Mouse (Mus musculus) C2C12 (cell line): ENCODE measurements around the gene Zfand3.

ENCODE experiments used
- CEBPB ChIP-seq: IDR thresholded peaks from one replicate; pipeline ENCODE4 v1.6.1; 2011; ENCODE audit warnings: low read depth, mild to moderate bottlenecking, control low read depth, moderate library complexity
- CTCF ChIP-seq: IDR thresholded peaks from one replicate; pipeline ENCODE4 v1.5.1; 2011; ENCODE audit not compliant: control insufficient read depth, insufficient read depth, insufficient read length
- MYOD1 ChIP-seq: IDR thresholded peaks from one replicate; pipeline ENCODE4 v1.6.1; 2011; ENCODE audit warnings: low read depth; ENCODE audit not compliant: control insufficient read depth, insufficient read length
- USF1 ChIP-seq: IDR thresholded peaks from one replicate; pipeline ENCODE4 v1.6.1; 2011; ENCODE audit warnings: low read depth, mild to moderate bottlenecking, control low read depth, moderate library complexity

GRCm38 (mm10) chr17:30029633-30030226 is 25.2 kb downstream of the Zfand3 start:
- TF ChIP-seq CTCF (no peak), MYOD1 (no peak), USF1 (no peak), CEBPB (no peak)
